Mouse (Mus musculus) CH12F3 (cell line): ENCODE results near the gene Etl4.

Source experiments
- in situ Hi-C: fragments of 300-500 bp; cut with MboI; formaldehyde crosslinking; loops from 2 replicates; pipeline ENCODE4 v1.14.3; 2020; ENCODE audit warnings: low sequenced_read_pairs

Gene Etl4

GRCm38 (mm10) chr2:20435530-20435929 is 526.0 kb downstream of the Etl4 start:
- in situ Hi-C loops = no loop called here

- in situ Hi-C loops = no loop called here
Measured at GRCm38 (mm10) chr2:20442731-20443130, 533.2 kb downstream of the Etl4 start.

- in situ Hi-C loops = no loop called here
Measured at GRCm38 (mm10) chr2:20443671-20444440, 534.3 kb downstream of the Etl4 start.

- in situ Hi-C loops = no loop called here
Measured at GRCm38 (mm10) chr2:20445156-20446155, 535.9 kb downstream of the Etl4 start.

GRCm38 (mm10) chr2:20446180-20446579 is 536.6 kb downstream of the Etl4 start:
- in situ Hi-C loops = no loop called here

- in situ Hi-C loops = no loop called here
Measured at GRCm38 (mm10) chr2:20450945-20451344, 541.4 kb downstream of the Etl4 start.

GRCm38 (mm10) chr2:20453506-20454206 is 544.1 kb downstream of the Etl4 start:
- in situ Hi-C loops = no loop called here

GRCm38 (mm10) chr2:20479199-20479598 is 569.6 kb downstream of the Etl4 start:
- in situ Hi-C loops = no loop called here

GRCm38 (mm10) chr2:20486137-20486788 is 576.7 kb downstream of the Etl4 start:
- in situ Hi-C loops = no loop called here

GRCm38 (mm10) chr2:20489090-20489489 is 579.5 kb downstream of the Etl4 start:
- in situ Hi-C loops = no loop called here

GRCm38 (mm10) chr2:20492125-20492524 is 582.5 kb downstream of the Etl4 start:
- in situ Hi-C loops = no loop called here

GRCm38 (mm10) chr2:20493806-20494205 is 584.2 kb downstream of the Etl4 start:
- in situ Hi-C loops = no loop called here

GRCm38 (mm10) chr2:20494666-20495065 is 585.1 kb downstream of the Etl4 start:
- in situ Hi-C loops = no loop called here

GRCm38 (mm10) chr2:20496219-20496800 is 586.7 kb downstream of the Etl4 start:
- in situ Hi-C loops = no loop called here

- in situ Hi-C loops = no loop called here
Measured at GRCm38 (mm10) chr2:20507832-20508723, 598.5 kb downstream of the Etl4 start.

- in situ Hi-C loops = no loop called here
Measured at GRCm38 (mm10) chr2:20508724-20509052, 599.1 kb downstream of the Etl4 start.

GRCm38 (mm10) chr2:20510061-20510460 is 600.5 kb downstream of the Etl4 start:
- in situ Hi-C loops = no loop called here

- in situ Hi-C loops = no loop called here
Measured at GRCm38 (mm10) chr2:20516270-20516865, 606.8 kb downstream of the Etl4 start.

- in situ Hi-C loops = no loop called here
Measured at GRCm38 (mm10) chr2:20517853-20518252, 608.3 kb downstream of the Etl4 start.
